Mouse (Mus musculus): ENCODE measurements around the gene Add3.

DNA sequence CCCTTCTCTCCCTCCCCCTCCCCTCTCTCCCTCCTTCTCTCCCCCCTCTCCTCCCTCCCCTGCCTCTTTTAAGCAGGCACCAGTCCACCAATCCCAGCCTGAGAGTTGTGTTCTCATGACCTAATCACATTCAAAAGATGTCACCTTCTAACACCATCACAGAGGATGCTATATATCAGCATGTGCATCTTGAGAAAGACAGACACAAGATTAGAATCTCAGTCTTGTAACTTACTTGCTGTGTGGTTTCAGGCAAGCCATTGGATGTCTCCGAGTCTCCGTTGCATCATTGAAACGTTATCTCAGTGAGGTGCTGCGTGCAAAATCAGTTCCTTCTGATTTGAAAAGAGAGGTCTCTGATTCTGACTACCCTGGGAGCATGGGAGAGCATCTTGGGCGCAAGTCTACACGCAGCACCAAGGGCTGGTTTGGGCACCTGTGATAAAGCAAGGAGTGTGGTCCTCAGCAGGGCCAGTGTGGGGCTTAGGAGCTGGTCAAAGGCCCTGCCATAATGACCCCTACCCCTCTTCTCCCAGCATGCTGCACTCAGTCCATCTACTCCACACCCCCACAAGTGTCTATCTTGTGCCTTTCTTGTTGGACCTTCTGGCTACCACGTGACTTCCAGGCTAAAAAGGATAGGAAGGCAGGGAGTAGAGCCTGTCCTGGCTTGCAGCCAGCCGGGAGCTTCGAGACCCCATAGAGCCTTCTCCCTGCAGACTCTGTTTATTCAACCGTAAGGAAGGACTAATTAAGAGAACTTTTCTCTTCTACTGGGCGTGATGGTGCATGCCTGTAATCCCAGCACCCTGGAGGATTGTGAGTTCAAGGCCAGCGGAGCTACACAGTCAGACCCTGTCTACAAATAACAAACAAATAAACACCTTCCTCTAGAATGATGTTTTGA, 124.8 kb downstream of the Add3 start:
- TF ChIP-seq EP300 (optimal IDR thresholded peaks at IDR 0.05) (no peak), CTCF (IDR thresholded peaks at IDR 0.05; ENCODE audit: low read depth) (no peak)
